Mouse (Mus musculus) midbrain, embryonic 13.5 days (tissue): ENCODE measurements around the gene Il10. TPM values are rescaled to one million over a fixed set of nuclear protein-coding genes. Genes with fewer than 3 reads are reported as not detected.

Experiments
- ATAC-seq: fragments of 200-750 bp; cut with Nextera tagmentation; 2 replicates; pipeline ENCODE4 v1.8.0; 2017; ENCODE audit warnings: mild to moderate bottlenecking, moderate TSS enrichment, moderate library complexity
- H3K27ac ChIP-seq: fragments of 300-500 bp; sonication (generic); 2 replicates; pipeline ENCODE4 v1.5.1; 2015; ENCODE audit warnings: inconsistent platforms, mild to moderate bottlenecking, moderate library complexity
- H3K27me3 ChIP-seq: fragments of 300-500 bp; sonication (generic); 2 replicates; pipeline ENCODE4 v1.6.1; 2015; ENCODE audit warnings: mild to moderate bottlenecking, inconsistent platforms
- H3K36me3 ChIP-seq: fragments of 300-500 bp; sonication (generic); 2 replicates; pipeline ENCODE4 v1.6.1; 2015; ENCODE audit warnings: mild to moderate bottlenecking, inconsistent platforms
- H3K4me1 ChIP-seq: fragments of 300-500 bp; sonication (generic); replicated peaks from 2 replicates; pipeline ENCODE4 v1.6.1; 2015; ENCODE audit warnings: inconsistent platforms
- H3K4me2 ChIP-seq: fragments of 300-500 bp; sonication (generic); replicated peaks from 2 replicates; pipeline ENCODE4 v1.6.1; 2015; ENCODE audit warnings: moderate library complexity, mild to moderate bottlenecking, inconsistent platforms
- H3K4me3 ChIP-seq: fragments of 300-500 bp; sonication (generic); replicated peaks from 2 replicates; pipeline ENCODE4 v1.5.1; 2015; ENCODE audit warnings: mild to moderate bottlenecking, inconsistent platforms
- H3K9ac ChIP-seq: fragments of 300-500 bp; sonication (generic); replicated peaks from 2 replicates; pipeline ENCODE4 v1.6.1; 2015; ENCODE audit warnings: mild to moderate bottlenecking, inconsistent platforms
- H3K9me3 ChIP-seq: fragments of 300-500 bp; sonication (generic); 2 replicates; pipeline ENCODE4 v1.6.1; 2016; ENCODE audit warnings: mild to moderate bottlenecking, inconsistent platforms
- WGBS: fragments of 180-500 bp; shearing (Covaris S2); methylation state at CpG from one replicate; pipeline ENCODE4 v1.1.7; 2015; 5-methylcytosine and 5-hydroxymethylcytosine counted together
- polyA plus RNA-seq: library from polyadenylated mRNA; unstranded; fragments of >200 nt; fragmentation: Nextera tagmentation; extraction: Ambion mirVana; gene quantifications from 2 replicates; pipeline ENCODE4 v1.2.1, GENCODE M21; 2015

Gene Il10
- not detected in 2 replicates for polyA plus RNA-seq

GRCm38 (mm10) chr1:131019492-131020098 lies at the start of gene Il10:
Il10 (plus strand) TSS chr1:131019845.
- H3K27me3 ChIP-seq: no peaks in the 10 kb centered on the region
- H3K4me1 ChIP-seq: no peaks in the 10 kb centered on the region
- H3K9ac ChIP-seq: no peak within 1 kb of the TSS
- H3K9me3 ChIP-seq: no peaks in the 10 kb centered on the region
- no peak for ATAC-seq
- no peak within 1 kb of the TSS for H3K4me2 ChIP-seq
- no peak within 1 kb of the TSS for H3K4me3 ChIP-seq
- H3K27ac ChIP-seq: no peak within 1 kb of the TSS
- 82% methylated on average over 8 of the region's 8 CpGs for WGBS
- H3K36me3 ChIP-seq: no peaks in the 10 kb centered on the region

DNA sequence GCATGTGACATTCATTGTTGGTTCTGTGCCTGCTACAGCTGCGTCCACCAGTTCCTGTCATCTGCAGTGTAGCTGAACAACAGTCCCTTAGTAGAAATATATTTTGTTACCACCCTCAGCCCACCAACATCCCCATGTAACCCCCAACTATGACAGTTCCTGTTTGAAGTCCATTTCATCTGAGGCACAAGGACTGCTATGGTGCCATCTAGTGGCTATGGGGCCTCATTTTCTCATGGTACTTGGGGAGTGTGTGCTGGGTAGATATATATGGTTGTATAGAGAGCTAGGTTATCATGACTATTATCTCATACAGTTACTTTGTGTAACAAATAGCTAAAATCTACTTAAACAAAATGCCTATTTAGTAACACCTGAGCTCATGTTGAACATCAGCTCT lies 40.2 kb upstream of the Il10 start:
- WGBS: 71% methylated on average over 1 of the region's 1 CpGs
- Histone ChIP-seq H3K9me3 (no peaks in the 10 kb centered on the region), H3K4me3 (no peak overlapping the region)

DNA sequence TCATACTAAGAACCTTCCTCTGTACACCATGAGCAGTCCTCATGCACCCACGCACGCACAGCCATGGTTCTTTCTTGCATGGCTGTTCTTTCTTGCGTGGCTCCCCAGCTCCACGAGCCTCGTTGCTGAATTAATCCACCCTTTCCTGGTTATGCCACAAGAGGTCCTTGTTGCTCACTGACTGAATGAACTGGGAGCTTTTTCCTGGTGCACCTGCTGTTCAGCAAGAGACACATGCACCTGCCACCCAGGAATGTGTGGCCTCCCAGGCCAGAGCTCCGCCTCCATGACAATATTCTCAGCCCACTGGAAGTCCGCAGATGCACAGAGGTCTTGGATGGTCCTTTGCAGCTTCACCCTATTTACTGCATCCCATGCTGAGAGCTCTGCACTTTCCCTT lies 35.2 kb upstream of the Il10 start:
- Histone ChIP-seq H3K9me3 (no peaks in the 10 kb centered on the region), H3K36me3 (no peaks in the 10 kb centered on the region), H3K27me3 (no peaks in the 10 kb centered on the region), H3K4me2 (no peak overlapping the region), H3K27ac (no peak overlapping the region), H3K9ac (no peak overlapping the region), H3K4me3 (no peak overlapping the region), H3K4me1 (no peaks in the 10 kb centered on the region)
- WGBS: 63% methylated on average over 7 of the region's 7 CpGs
- ATAC-seq: no peak

More for the DNA sequence above, 40.2 kb upstream of the Il10 start:
- Histone ChIP-seq H3K36me3 (no peaks in the 10 kb centered on the region), H3K27me3 (no peaks in the 10 kb centered on the region), H3K4me2 (no peak overlapping the region), H3K27ac (no peak overlapping the region), H3K9ac (no peak overlapping the region), H3K4me1 (no peaks in the 10 kb centered on the region)
- ATAC-seq: no peak

DNA sequence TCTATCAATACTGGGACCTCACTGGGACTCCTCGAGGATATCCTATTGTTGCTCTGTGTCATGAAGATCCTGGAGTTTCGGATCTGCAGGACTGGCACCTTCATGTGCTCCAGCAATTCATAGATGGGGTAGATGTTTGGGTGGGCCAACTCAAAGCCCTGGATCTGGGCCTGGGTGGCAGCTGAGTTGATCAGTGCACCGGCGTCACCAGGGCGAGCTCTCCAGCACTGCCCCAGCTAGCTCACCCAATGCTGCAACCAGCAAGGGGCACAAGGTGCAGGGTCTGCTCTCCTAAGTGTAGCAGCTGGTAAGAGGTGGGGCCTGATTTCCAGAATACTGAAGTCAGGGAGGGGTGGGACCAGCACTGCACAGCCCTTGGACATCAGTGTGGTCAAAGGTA lies 32.6 kb upstream of the Il10 start:
- Histone ChIP-seq H3K36me3 (no peaks in the 10 kb centered on the region), H3K4me3 (no peak overlapping the region), H3K9me3 (no peaks in the 10 kb centered on the region), H3K4me2 (no peak overlapping the region), H3K27ac (no peak overlapping the region), H3K4me1 (no peaks in the 10 kb centered on the region), H3K27me3 (no peaks in the 10 kb centered on the region), H3K9ac (no peak overlapping the region)
- no peak for ATAC-seq
- 90% methylated on average over 5 of the region's 5 CpGs for WGBS

GRCm38 (mm10) chr1:130987418-130987817 lies 32.2 kb upstream of the Il10 start:
- H3K9me3 ChIP-seq: no peaks in the 10 kb centered on the region
- ATAC-seq: no peak
- H3K27ac ChIP-seq: no peak overlapping the region
- H3K4me2 ChIP-seq: no peak overlapping the region
- no peaks in the 10 kb centered on the region for H3K4me1 ChIP-seq
- H3K27me3 ChIP-seq: no peaks in the 10 kb centered on the region
- no peak overlapping the region for H3K4me3 ChIP-seq
- no peak overlapping the region for H3K9ac ChIP-seq
- no peaks in the 10 kb centered on the region for H3K36me3 ChIP-seq

GRCm38 (mm10) chr1:130989331-130989730 lies 30.3 kb upstream of the Il10 start:
- H3K36me3 ChIP-seq: no peaks in the 10 kb centered on the region
- ATAC-seq: no peak
- 90% methylated on average over 3 of the region's 3 CpGs for WGBS
- H3K27me3 ChIP-seq: no peaks in the 10 kb centered on the region
- H3K27ac ChIP-seq: no peak overlapping the region
- H3K4me3 ChIP-seq: no peak overlapping the region
- H3K4me2 ChIP-seq: no peak overlapping the region
- no peaks in the 10 kb centered on the region for H3K4me1 ChIP-seq
- no peaks in the 10 kb centered on the region for H3K9me3 ChIP-seq
- no peak overlapping the region for H3K9ac ChIP-seq

DNA sequence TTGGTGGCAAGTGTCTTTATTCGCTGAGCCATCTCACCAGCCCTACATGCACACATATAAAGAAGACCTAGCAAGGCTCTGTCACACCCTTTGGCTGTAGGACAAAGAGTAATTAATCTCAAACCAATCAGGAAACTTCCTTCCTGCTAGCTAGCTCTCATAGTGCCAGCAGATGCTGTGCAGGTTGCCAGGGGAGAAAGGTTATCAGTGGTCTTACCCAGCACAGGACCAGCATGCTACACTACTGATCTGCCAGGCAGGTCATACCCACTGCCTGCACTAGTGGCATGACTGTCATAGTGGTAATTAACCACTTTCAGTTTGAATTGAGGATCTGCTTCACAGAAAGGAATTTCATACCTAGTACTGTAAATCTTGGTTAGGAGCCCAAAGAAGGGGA lies 29.2 kb upstream of the Il10 start:
- H3K4me2 ChIP-seq: no peak overlapping the region
- H3K9me3 ChIP-seq: no peaks in the 10 kb centered on the region
- no peaks in the 10 kb centered on the region for H3K27me3 ChIP-seq
- no peak overlapping the region for H3K27ac ChIP-seq
- no peaks in the 10 kb centered on the region for H3K4me1 ChIP-seq
- H3K36me3 ChIP-seq: no peaks in the 10 kb centered on the region
- no peak for ATAC-seq
- 96% methylated on average over 1 of the region's 1 CpGs for WGBS
- H3K9ac ChIP-seq: no peak overlapping the region
- H3K4me3 ChIP-seq: no peak overlapping the region

DNA sequence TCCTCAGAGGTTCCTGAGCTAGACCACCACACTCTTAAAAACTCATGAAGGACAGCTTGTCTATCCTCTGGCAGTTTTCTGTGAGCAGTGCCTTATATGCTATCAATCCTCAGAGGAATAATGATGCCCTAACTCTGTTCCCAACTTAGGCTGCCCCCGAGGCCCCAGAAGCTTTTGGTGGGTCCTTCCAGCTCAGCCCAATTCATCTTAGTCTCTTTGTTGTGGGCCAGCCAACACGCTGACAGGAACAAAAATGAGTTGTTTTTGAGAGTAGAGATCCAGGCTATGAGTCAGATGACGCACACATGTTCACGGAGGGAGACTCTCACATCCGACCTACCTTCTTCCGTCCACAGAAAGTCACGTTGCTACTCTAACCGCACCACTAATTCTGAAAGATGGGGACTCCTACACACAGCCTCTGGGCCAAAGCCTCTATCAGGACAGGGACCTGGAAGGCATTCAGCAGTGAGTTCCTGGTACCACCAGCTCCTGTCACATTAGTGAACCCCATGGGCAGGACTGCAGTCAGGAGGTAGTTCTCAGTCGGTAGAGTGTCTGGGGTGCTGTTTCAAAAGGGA lies 26.0 kb upstream of the Il10 start:
- no peak overlapping the region for H3K4me3 ChIP-seq
- WGBS: 89% methylated on average over 9 of the region's 9 CpGs
- no peak overlapping the region for H3K9ac ChIP-seq
- no peak overlapping the region for H3K4me2 ChIP-seq
- H3K27me3 ChIP-seq: no peaks in the 10 kb centered on the region
- no peak for ATAC-seq
- no peaks in the 10 kb centered on the region for H3K4me1 ChIP-seq
- H3K9me3 ChIP-seq: no peaks in the 10 kb centered on the region
- no peaks in the 10 kb centered on the region for H3K36me3 ChIP-seq
- H3K27ac ChIP-seq: no peak overlapping the region

DNA sequence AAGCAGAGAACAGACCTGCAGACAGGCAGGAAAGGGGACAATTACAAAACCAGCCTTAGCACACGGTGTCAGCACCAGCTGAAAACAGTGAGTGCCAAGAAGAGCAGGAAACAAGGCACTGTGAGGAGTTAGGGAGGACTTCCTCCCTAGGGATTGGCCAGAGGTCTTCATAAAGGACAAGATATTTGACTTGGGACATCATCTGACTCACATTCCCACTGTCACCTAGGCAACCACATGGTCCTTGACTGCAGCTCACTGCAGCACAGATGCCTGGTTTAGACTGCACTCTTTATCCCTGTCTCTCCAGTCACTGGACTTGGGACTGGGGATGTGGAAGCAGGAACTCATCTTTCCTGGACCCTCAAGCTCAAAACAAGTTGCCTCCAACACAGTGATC lies 24.1 kb upstream of the Il10 start:
- no peak for ATAC-seq
- H3K4me2 ChIP-seq: no peak overlapping the region
- no peaks in the 10 kb centered on the region for H3K36me3 ChIP-seq
- H3K9me3 ChIP-seq: no peaks in the 10 kb centered on the region
- H3K4me1 ChIP-seq: no peaks in the 10 kb centered on the region
- H3K4me3 ChIP-seq: no peak overlapping the region
- H3K27me3 ChIP-seq: no peaks in the 10 kb centered on the region
- no peak overlapping the region for H3K9ac ChIP-seq
- H3K27ac ChIP-seq: no peak overlapping the region
- 55% methylated on average over 1 of the region's 1 CpGs for WGBS

GRCm38 (mm10) chr1:130996356-130996755 lies 23.3 kb upstream of the Il10 start:
- WGBS: 92% methylated on average over 10 of the region's 10 CpGs
- H3K27me3 ChIP-seq: no peaks in the 10 kb centered on the region

GRCm38 (mm10) chr1:130997441-130997840 lies 22.2 kb upstream of the Il10 start:
- Histone ChIP-seq H3K4me1 (no peaks in the 10 kb centered on the region), H3K27me3 (no peaks in the 10 kb centered on the region), H3K9ac (no peak overlapping the region), H3K4me2 (no peak overlapping the region), H3K9me3 (no peaks in the 10 kb centered on the region), H3K27ac (no peak overlapping the region), H3K36me3 (no peaks in the 10 kb centered on the region), H3K4me3 (no peak overlapping the region)
- ATAC-seq: no peak
- WGBS: 89% methylated on average over 4 of the region's 4 CpGs

More at GRCm38 (mm10) chr1:130996356-130996755, 23.3 kb upstream of the Il10 start:
- H3K4me1 ChIP-seq: no peaks in the 10 kb centered on the region
- H3K36me3 ChIP-seq: no peaks in the 10 kb centered on the region
- no peak overlapping the region for H3K4me2 ChIP-seq
- H3K9me3 ChIP-seq: no peaks in the 10 kb centered on the region
- no peak overlapping the region for H3K4me3 ChIP-seq
- no peak overlapping the region for H3K27ac ChIP-seq
- no peak overlapping the region for H3K9ac ChIP-seq
- ATAC-seq: no peak

DNA sequence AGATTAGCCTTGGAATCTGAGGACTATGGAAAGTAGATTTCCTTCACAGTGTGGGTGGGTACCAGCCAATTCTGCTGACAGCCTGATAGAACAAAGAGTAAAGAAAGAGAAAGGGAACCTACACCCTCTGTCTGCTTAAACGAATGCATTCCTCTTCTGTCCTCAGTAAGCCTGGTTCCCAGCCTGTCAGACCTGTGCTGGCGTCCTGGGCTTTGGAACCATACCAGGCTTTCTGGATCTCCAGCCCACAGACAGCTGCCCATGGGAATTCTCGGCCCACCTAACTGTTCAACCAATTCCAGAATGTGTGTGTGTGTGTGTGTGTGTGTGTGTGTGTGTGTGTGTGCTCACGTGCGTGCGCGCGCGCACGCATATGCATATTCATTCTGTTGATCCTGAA lies 21.3 kb upstream of the Il10 start:
- Histone ChIP-seq H3K9me3 (no peaks in the 10 kb centered on the region), H3K4me1 (no peaks in the 10 kb centered on the region), H3K9ac (no peak overlapping the region), H3K4me3 (no peak overlapping the region), H3K27me3 (no peaks in the 10 kb centered on the region), H3K36me3 (no peaks in the 10 kb centered on the region), H3K27ac (no peak overlapping the region), H3K4me2 (no peak overlapping the region)
- ATAC-seq: no peak
- WGBS: 92% methylated on average over 10 of the region's 10 CpGs

DNA sequence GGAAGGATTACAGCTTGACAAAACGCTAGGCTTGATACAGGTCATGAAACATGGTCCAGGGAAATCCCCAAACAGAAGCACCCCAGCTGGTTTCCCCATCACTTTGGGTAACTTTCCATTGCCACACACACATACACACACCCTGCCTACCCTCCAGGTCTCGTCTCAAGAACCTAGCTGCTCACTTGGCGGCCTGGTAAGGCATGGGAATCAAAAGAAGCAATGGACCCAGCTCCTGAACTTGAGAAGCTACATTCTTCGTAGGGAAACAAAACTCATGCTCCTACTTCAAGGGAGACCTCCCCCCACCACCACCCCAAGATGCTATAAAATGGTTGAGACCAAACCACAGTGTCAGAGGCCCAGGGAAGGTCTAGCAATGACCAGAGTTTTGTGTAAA lies 19.9 kb upstream of the Il10 start:
- 93% methylated on average over 4 of the region's 4 CpGs for WGBS
- H3K9me3 ChIP-seq: no peaks in the 10 kb centered on the region
- no peaks in the 10 kb centered on the region for H3K27me3 ChIP-seq
- H3K4me3 ChIP-seq: no peak overlapping the region
- H3K4me2 ChIP-seq: no peak overlapping the region
- ATAC-seq: no peak
- no peaks in the 10 kb centered on the region for H3K36me3 ChIP-seq
- H3K9ac ChIP-seq: no peak overlapping the region
- no peaks in the 10 kb centered on the region for H3K4me1 ChIP-seq
- H3K27ac ChIP-seq: no peak overlapping the region
